Comparison of ENCODE assay signal across 8 mouse cellular contexts in the genomic region with DNA sequence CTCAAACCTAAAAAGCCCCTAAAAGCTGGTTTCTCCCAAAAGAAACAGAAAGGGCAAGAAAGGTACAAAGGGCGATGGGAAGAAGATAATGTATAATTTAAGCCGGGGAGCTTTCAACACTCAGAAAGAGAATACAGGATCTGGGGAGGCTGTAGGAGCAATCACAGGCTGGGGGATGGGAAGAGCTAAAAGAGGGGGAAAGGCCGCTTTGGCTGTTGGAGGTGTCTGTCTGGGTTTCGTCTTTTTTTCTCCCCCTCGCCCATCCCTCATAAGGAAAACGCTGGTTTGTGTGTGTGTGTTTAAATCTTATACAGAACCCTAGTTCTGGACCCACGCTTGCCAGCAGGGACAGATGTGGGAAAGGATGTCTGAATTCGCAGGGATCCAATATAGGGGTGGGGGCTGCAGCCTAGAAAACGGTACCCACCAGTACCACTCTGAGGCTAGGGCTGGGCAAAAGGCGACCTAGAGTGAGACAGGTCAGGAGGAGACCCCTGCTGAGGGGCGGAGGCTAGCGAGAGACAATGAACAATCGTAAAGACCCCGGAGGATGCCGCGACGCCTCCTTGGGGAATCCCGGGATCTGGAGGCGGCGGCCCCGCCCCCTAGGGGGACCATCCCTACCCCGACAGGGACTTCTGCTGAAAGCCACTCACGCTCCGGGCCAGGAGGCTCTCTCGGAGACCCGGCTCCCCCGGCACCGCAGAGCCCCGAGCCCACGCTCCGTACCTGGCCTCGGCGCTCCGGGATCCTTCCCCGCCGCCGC. TPM values are rescaled to one million over a fixed set of nuclear protein-coding genes. Genes with fewer than 3 reads are reported as not detected.
DNase-seq lines count a peak whose midpoint lies in the region; ATAC-seq and TF ChIP-seq lines count a peak whose summit lies in the region.

No protein-coding gene starts in this region.

- H3K27me3 ChIP-seq in lung, embryonic 14.5 days (ENCODE audit: insufficient read depth, low read length), result no peaks in the 10 kb centered on the region
- H3K27me3 ChIP-seq in intestine, embryonic 16.5 days (replicated peaks; ENCODE audit: control insufficient read depth, insufficient read depth, low read length), result no peaks in the 10 kb centered on the region
- no peaks in the 10 kb centered on the region for H3K27me3 ChIP-seq in neural tube, embryonic 13.5 days

- peak overlapping the region; percentile 79 for H3K9ac ChIP-seq in lung, embryonic 14.5 days
- H3K9ac ChIP-seq in intestine, embryonic 16.5 days (ENCODE audit: low read depth, low read length), result peak overlapping the region; percentile 80
- peak overlapping the region; percentile 96 for H3K9ac ChIP-seq in neural tube, embryonic 13.5 days

- no peaks in the 10 kb centered on the region for H3K9me3 ChIP-seq in lung, embryonic 14.5 days (ENCODE audit: low read depth, low read length)
- no peaks in the 10 kb centered on the region for H3K9me3 ChIP-seq in intestine, embryonic 16.5 days (ENCODE audit: control insufficient read depth, low read length)
- H3K9me3 ChIP-seq in neural tube, embryonic 13.5 days, result no peaks in the 10 kb centered on the region

- 1% methylated on average over 37 of the region's 37 CpGs for WGBS in lung, embryonic 14.5 days
- under 1% methylated on average over 37 of the region's 37 CpGs for WGBS in intestine, embryonic 16.5 days
- WGBS in neural tube, embryonic 13.5 days, result under 1% methylated on average over 29 of the region's 37 CpGs

- peak; percentile 36 for DNase-seq in lung, embryonic 14.5 days
- DNase-seq in lung, postnatal 14 days, result no peak
- DNase-seq in embryo, embryonic 11.5 days (ENCODE audit: low read depth, low spot score), result peak; percentile 46
- no peak for DNase-seq in testis, postnatal 14 days (ENCODE audit: low spot score)
- no peak for DNase-seq in urinary bladder, postnatal 10 days (ENCODE audit: low spot score)

- H3K4me2 ChIP-seq in lung, embryonic 14.5 days, result peak overlapping the region; percentile 92
- peak overlapping the region; percentile 60 for H3K4me2 ChIP-seq in intestine, embryonic 16.5 days (ENCODE audit: low read depth, low read length)
- H3K4me2 ChIP-seq in neural tube, embryonic 13.5 days, result peak overlapping the region; percentile 65

- TF ChIP-seq CTCF in lung, embryonic 14.5 days (IDR thresholded peaks at IDR 0.05; ENCODE audit: low read depth), result no peak

- peak overlapping the region; percentile 80 for H3K27ac ChIP-seq in lung, embryonic 14.5 days (ENCODE audit: low read depth)
- H3K27ac ChIP-seq in intestine, embryonic 16.5 days (ENCODE audit: low read length), result peak overlapping the region; percentile 81
- H3K27ac ChIP-seq in neural tube, embryonic 13.5 days (replicated peaks), result peak overlapping the region; percentile 94

- peaks cover 15% of the 10 kb centered on the region; the same call in 1 of the 2 replicates for H3K4me1 ChIP-seq in lung, embryonic 14.5 days (ENCODE audit: insufficient read depth)
- H3K4me1 ChIP-seq in intestine, embryonic 16.5 days (ENCODE audit: control insufficient read depth, insufficient read depth, low read length), result peaks cover 27% of the 10 kb centered on the region
- H3K4me1 ChIP-seq in neural tube, embryonic 13.5 days (replicated peaks), result peaks cover 50% of the 10 kb centered on the region

- H3K4me3 ChIP-seq in lung, embryonic 14.5 days (ENCODE audit: low read depth, low read length), result peak overlapping the region; percentile 86
- H3K4me3 ChIP-seq in intestine, embryonic 16.5 days (ENCODE audit: low read length), result peak overlapping the region; percentile 94
- peak overlapping the region; percentile 91 for H3K4me3 ChIP-seq in neural tube, embryonic 13.5 days

- ATAC-seq in lung, embryonic 14.5 days (ENCODE audit: insufficient read depth), result peak; percentile 61
- ATAC-seq in intestine, embryonic 16.5 days, result peak; percentile 56
- ATAC-seq in neural tube, embryonic 13.5 days (ENCODE audit: low read depth), result peak; percentile 76
- no peak for ATAC-seq in activated CD4-positive, CD25-positive, alpha-beta regulatory T cell, adult 4 months

- H3K36me3 ChIP-seq in lung, embryonic 14.5 days (ENCODE audit: insufficient read depth), result no peaks in the 10 kb centered on the region
- no peaks in the 10 kb centered on the region for H3K36me3 ChIP-seq in intestine, embryonic 16.5 days (ENCODE audit: control insufficient read depth, insufficient read depth, low read length)
- no peaks in the 10 kb centered on the region for H3K36me3 ChIP-seq in neural tube, embryonic 13.5 days

RNA-seq across cellular contexts. Expression of gene Cttnbp2nl, which starts 0.6 kb away (rescaled TPM):
- polyA plus RNA-seq in lung, embryonic 14.5 days (2014; fragmentation: Nextera tagmentation; extraction: Ambion mirVana), result 38.5 and 42.3 TPM in 2 replicates
- polyA plus RNA-seq in intestine, embryonic 16.5 days (2015; fragmentation: Nextera tagmentation; extraction: Ambion mirVana), result 17.7 and 19.0 TPM in 2 replicates
- 52.8 and 59.4 TPM in 2 replicates for polyA plus RNA-seq in neural tube, embryonic 13.5 days (2015; fragmentation: Nextera tagmentation; extraction: Ambion mirVana)
- polyA plus RNA-seq in activated CD4-positive, CD25-positive, alpha-beta regulatory T cell, adult 4 months (2017; shearing (Covaris generic)), result not detected

RNA-seq across cellular contexts. Expression of gene 4930564D02Rik, which starts 14.3 kb away (rescaled TPM):
- polyA plus RNA-seq in lung, embryonic 14.5 days (2014; fragmentation: Nextera tagmentation; extraction: Ambion mirVana), result not detected in 2 replicates
- not detected in 2 replicates for polyA plus RNA-seq in intestine, embryonic 16.5 days (2015; fragmentation: Nextera tagmentation; extraction: Ambion mirVana)
- polyA plus RNA-seq in neural tube, embryonic 13.5 days (2015; fragmentation: Nextera tagmentation; extraction: Ambion mirVana), result not detected in 2 replicates
- polyA plus RNA-seq in activated CD4-positive, CD25-positive, alpha-beta regulatory T cell, adult 4 months (2017; shearing (Covaris generic)), result not detected

Comparison
In these comparisons a context has a peak if more than half of its experiments do, and no peak if none do; other contexts are left out.
1. DNase-seq: peak in lung, embryonic 14.5 days (single experiment) and embryo, embryonic 11.5 days (single experiment); none in lung, postnatal 14 days (single experiment), testis, postnatal 14 days (single experiment) and urinary bladder, postnatal 10 days (single experiment).
2. RNA of gene Cttnbp2nl, which starts 0.6 kb away (polyA plus RNA-seq): 52.8 to 59.4 TPM in neural tube, embryonic 13.5 days, 38.5 to 42.3 TPM in lung, embryonic 14.5 days and 17.7 to 19.0 TPM in intestine, embryonic 16.5 days; not detected in activated CD4-positive, CD25-positive, alpha-beta regulatory T cell, adult 4 months; every median in the first group is over 10 times any median in the second.
3. Peak in every context shown above with its lines, with median percentiles within 50 percentile points of each other: H3K27ac ChIP-seq, H3K4me2 ChIP-seq, H3K4me3 ChIP-seq and H3K9ac ChIP-seq.